Mouse (Mus musculus) liver, embryonic 16.5 days (tissue): ENCODE results near the gene Trio. TPM values are rescaled to one million over a fixed set of nuclear protein-coding genes. Genes with fewer than 3 reads are reported as not detected.

Experiments
- ATAC-seq: fragments of 200-750 bp; cut with Nextera tagmentation; 2 replicates; pipeline ENCODE4 v1.8.0; 2017; ENCODE audit warnings: low read depth, mild to moderate bottlenecking, moderate number of reproducible peaks, moderate library complexity
- H3K27ac ChIP-seq: fragments of 300-500 bp; sonication (generic); 2 replicates; pipeline ENCODE4 v1.5.1; 2014; ENCODE audit warnings: mild to moderate bottlenecking, low read length
- H3K27me3 ChIP-seq: fragments of 300-500 bp; sonication (generic); 2 replicates; pipeline ENCODE4 v1.6.1; 2014; ENCODE audit warnings: low read depth, low read length, mixed read lengths; ENCODE audit not compliant: control insufficient read depth, insufficient read depth
- H3K36me3 ChIP-seq: fragments of 300-500 bp; sonication (generic); 2 replicates; pipeline ENCODE4 v1.6.1; 2014; ENCODE audit warnings: mild to moderate bottlenecking; ENCODE audit not compliant: control insufficient read depth, insufficient read depth
- H3K4me1 ChIP-seq: fragments of 300-500 bp; sonication (generic); 2 replicates; pipeline ENCODE4 v1.6.1; 2014; ENCODE audit warnings: low read depth, low read length, mixed read lengths; ENCODE audit not compliant: control insufficient read depth
- H3K4me2 ChIP-seq: fragments of 300-500 bp; sonication (generic); 2 replicates; pipeline ENCODE4 v1.6.1; 2014; ENCODE audit warnings: low read depth, low read length, mixed read lengths
- H3K4me3 ChIP-seq: fragments of 300-500 bp; sonication (generic); 2 replicates; pipeline ENCODE4 v1.5.1; 2014; ENCODE audit warnings: low read depth, mild to moderate bottlenecking, low read length
- H3K9ac ChIP-seq: fragments of 300-500 bp; sonication (generic); 2 replicates; pipeline ENCODE4 v1.6.1; 2014; ENCODE audit warnings: low read depth, low read length
- H3K9me3 ChIP-seq: fragments of 300-500 bp; sonication (generic); replicated peaks from 2 replicates; pipeline ENCODE4 v1.6.1; 2016; ENCODE audit warnings: low read length; ENCODE audit not compliant: control insufficient read depth
- WGBS: fragments of 180-500 bp; shearing (Covaris S2); extraction: QIAGEN DNeasy Blood & Tissue Kit; methylation state at CpG from one replicate; pipeline ENCODE4 v1.1.7; 2014; ENCODE audit not compliant: insufficient replicate concordance; 5-methylcytosine and 5-hydroxymethylcytosine counted together
- polyA plus RNA-seq: library from polyadenylated mRNA; unstranded; fragments of >200 nt; fragmentation: Nextera tagmentation; extraction: Ambion mirVana; gene quantifications from 2 replicates; pipeline ENCODE4 v1.2.1, GENCODE M21; 2015

Gene Trio
- polyA plus RNA-seq, 1 experiment from 2014 or later: 3.2 TPM

- Histone ChIP-seq H3K9ac (no peak overlapping the region), H3K36me3 (no peaks in the 10 kb centered on the region; the same call in 1 of the 2 replicates), H3K4me2 (no peak overlapping the region), H3K9me3 (no peaks in the 10 kb centered on the region), H3K4me1 (no peaks in the 10 kb centered on the region), H3K27me3 (no peaks in the 10 kb centered on the region), H3K27ac (no peak overlapping the region), H3K4me3 (no peak overlapping the region)
- WGBS: 63% methylated on average over 7 of the region's 7 CpGs
- no peak for ATAC-seq
These were observed 253.5 kb downstream of the Trio start for GRCm38 (mm10) chr15:27772125-27772627.

- 75% methylated on average over 7 of the region's 7 CpGs for WGBS
- no peak overlapping the region for H3K9ac ChIP-seq
- no peak overlapping the region for H3K4me3 ChIP-seq
- H3K27ac ChIP-seq: no peak overlapping the region
- no peaks in the 10 kb centered on the region for H3K4me1 ChIP-seq
- no peaks in the 10 kb centered on the region; the same call in 1 of the 2 replicates for H3K36me3 ChIP-seq
- no peak overlapping the region for H3K4me2 ChIP-seq
- H3K27me3 ChIP-seq: no peaks in the 10 kb centered on the region
- no peaks in the 10 kb centered on the region for H3K9me3 ChIP-seq
- ATAC-seq: no peak
These were observed 254.1 kb downstream of the Trio start for GRCm38 (mm10) chr15:27771581-27771980.

- no peaks in the 10 kb centered on the region for H3K9me3 ChIP-seq
- 78% methylated on average over 12 of the region's 12 CpGs for WGBS
- H3K9ac ChIP-seq: no peak overlapping the region
- no peak for ATAC-seq
- no peaks in the 10 kb centered on the region; the same call in 1 of the 2 replicates for H3K36me3 ChIP-seq
- H3K27me3 ChIP-seq: no peaks in the 10 kb centered on the region
- no peak overlapping the region for H3K27ac ChIP-seq
- no peak overlapping the region for H3K4me2 ChIP-seq
- H3K4me1 ChIP-seq: no peaks in the 10 kb centered on the region
- H3K4me3 ChIP-seq: no peak overlapping the region
These were observed 255.0 kb downstream of the Trio start for GRCm38 (mm10) chr15:27770513-27771196.

- ATAC-seq: no peak
- 68% methylated on average over 3 of the region's 3 CpGs for WGBS
- Histone ChIP-seq H3K4me3 (no peak overlapping the region), H3K36me3 (no peaks in the 10 kb centered on the region), H3K9ac (no peak overlapping the region), H3K27ac (no peak overlapping the region), H3K9me3 (no peaks in the 10 kb centered on the region), H3K4me2 (no peak overlapping the region), H3K27me3 (no peaks in the 10 kb centered on the region), H3K4me1 (no peaks in the 10 kb centered on the region)
These were observed 264.2 kb downstream of the Trio start for GRCm38 (mm10) chr15:27761416-27761815.

GRCm38 (mm10) chr15:27760655-27761054 lies 265.0 kb downstream of the Trio start:
- no peaks in the 10 kb centered on the region for H3K27me3 ChIP-seq
- ATAC-seq: no peak
- H3K27ac ChIP-seq: no peak overlapping the region
- no peak overlapping the region for H3K4me3 ChIP-seq
- no peaks in the 10 kb centered on the region for H3K4me1 ChIP-seq
- H3K9me3 ChIP-seq: no peaks in the 10 kb centered on the region
- no peak overlapping the region for H3K4me2 ChIP-seq
- 72% methylated on average over 1 of the region's 1 CpGs for WGBS
- H3K36me3 ChIP-seq: no peaks in the 10 kb centered on the region
- no peak overlapping the region for H3K9ac ChIP-seq

- no peaks in the 10 kb centered on the region for H3K4me1 ChIP-seq
- WGBS: 64% methylated on average over 5 of the region's 5 CpGs
- H3K27me3 ChIP-seq: no peaks in the 10 kb centered on the region
- no peak for ATAC-seq
- H3K4me3 ChIP-seq: no peak overlapping the region
- H3K9me3 ChIP-seq: no peaks in the 10 kb centered on the region
- H3K36me3 ChIP-seq: no peaks in the 10 kb centered on the region
- no peak overlapping the region for H3K4me2 ChIP-seq
- H3K27ac ChIP-seq: no peak overlapping the region
- no peak overlapping the region for H3K9ac ChIP-seq
These were observed 265.8 kb downstream of the Trio start for GRCm38 (mm10) chr15:27759890-27760289.

- no peaks in the 10 kb centered on the region for H3K4me1 ChIP-seq
- 57% methylated on average over 6 of the region's 6 CpGs for WGBS
- H3K9me3 ChIP-seq: no peaks in the 10 kb centered on the region
- no peaks in the 10 kb centered on the region for H3K27me3 ChIP-seq
- no peaks in the 10 kb centered on the region for H3K36me3 ChIP-seq
- no peak overlapping the region for H3K27ac ChIP-seq
- H3K9ac ChIP-seq: no peak overlapping the region
- H3K4me2 ChIP-seq: no peak overlapping the region
- ATAC-seq: no peak
- H3K4me3 ChIP-seq: no peak overlapping the region
These were observed 267.0 kb downstream of the Trio start for GRCm38 (mm10) chr15:27758680-27759079.

- Histone ChIP-seq H3K4me3 (no peak overlapping the region), H3K27ac (no peak overlapping the region), H3K9me3 (no peaks in the 10 kb centered on the region), H3K36me3 (no peaks in the 10 kb centered on the region; the same call in 1 of the 2 replicates), H3K4me1 (no peaks in the 10 kb centered on the region), H3K9ac (no peak overlapping the region), H3K27me3 (no peaks in the 10 kb centered on the region), H3K4me2 (no peak overlapping the region)
- 76% methylated on average over 11 of the region's 11 CpGs for WGBS
- no peak for ATAC-seq
These were observed 269.2 kb downstream of the Trio start for GRCm38 (mm10) chr15:27756426-27756825.

- no peaks in the 10 kb centered on the region for H3K4me1 ChIP-seq
- no peak for ATAC-seq
- WGBS: 66% methylated on average over 7 of the region's 7 CpGs
These were observed 270.9 kb downstream of the Trio start for GRCm38 (mm10) chr15:27754571-27755260.

More at GRCm38 (mm10) chr15:27754571-27755260, 270.9 kb downstream of the Trio start:
- Histone ChIP-seq H3K9me3 (no peaks in the 10 kb centered on the region), H3K27ac (no peak overlapping the region), H3K36me3 (no peaks in the 10 kb centered on the region; the same call in 1 of the 2 replicates), H3K27me3 (no peaks in the 10 kb centered on the region), H3K9ac (no peak overlapping the region), H3K4me3 (no peak overlapping the region), H3K4me2 (no peak overlapping the region)
